Mouse (Mus musculus) liver, postnatal 0 days (tissue): ENCODE measurements around the gene Mmp28. TPM values are rescaled to one million over a fixed set of nuclear protein-coding genes. Genes with fewer than 3 reads are reported as not detected.

ENCODE experiments used
- ATAC-seq: fragments of 200-750 bp; cut with Nextera tagmentation; 2 replicates; pipeline ENCODE4 v1.8.0; 2017; ENCODE audit warnings: mild to moderate bottlenecking, moderate library complexity
- DNase-seq: peaks from one replicate; pipeline ENCODE4 v3.0.0-alpha.2; 2016
- H3K27ac ChIP-seq: fragments of 300-500 bp; sonication (generic); 2 replicates; pipeline ENCODE4 v1.5.1; 2014; ENCODE audit warnings: antibody characterized with exemption, moderate library complexity, mild to moderate bottlenecking, low read depth
- H3K27me3 ChIP-seq: fragments of 300-500 bp; sonication (generic); 2 replicates; pipeline ENCODE4 v1.6.1; 2014; ENCODE audit warnings: low read length, control low read depth, mixed read lengths; ENCODE audit not compliant: insufficient read depth
- H3K36me3 ChIP-seq: fragments of 300-500 bp; sonication (generic); replicated peaks from 2 replicates; pipeline ENCODE4 v1.6.1; 2014; ENCODE audit warnings: mild to moderate bottlenecking, control low read depth, low read length, moderate library complexity, mixed read lengths; ENCODE audit not compliant: insufficient read depth
- H3K4me1 ChIP-seq: fragments of 300-500 bp; sonication (generic); 2 replicates; pipeline ENCODE4 v1.6.1; 2014; ENCODE audit warnings: antibody characterized with exemption, mild to moderate bottlenecking, control low read depth; ENCODE audit not compliant: insufficient read depth
- H3K4me2 ChIP-seq: fragments of 300-500 bp; sonication (generic); 2 replicates; pipeline ENCODE4 v1.6.1; 2014; ENCODE audit warnings: low read depth, mild to moderate bottlenecking, low read length, moderate library complexity, mixed read lengths
- H3K4me3 ChIP-seq: fragments of 300-500 bp; sonication (generic); 2 replicates; pipeline ENCODE4 v1.5.1; 2014; ENCODE audit warnings: low read depth, low read length
- H3K9ac ChIP-seq: fragments of 300-500 bp; sonication (generic); replicated peaks from 2 replicates; pipeline ENCODE4 v1.6.1; 2014; ENCODE audit warnings: mild to moderate bottlenecking, moderate library complexity
- H3K9me3 ChIP-seq: fragments of 300-500 bp; sonication (generic); 2 replicates; pipeline ENCODE4 v1.6.1; 2016; ENCODE audit warnings: mild to moderate bottlenecking, control low read depth, low read length, mixed read lengths
- CTCF ChIP-seq: sonication (generic); IDR thresholded peaks from 2 replicates; pipeline ENCODE4 v1.5.1; 2016; ENCODE audit warnings: antibody characterized with exemption, low read depth
- EP300 ChIP-seq: IDR thresholded peaks from 2 replicates; pipeline ENCODE4 v1.6.1; 2016; ENCODE audit warnings: antibody characterized with exemption, low read depth, mild to moderate bottlenecking
- WGBS: fragments of 180-500 bp; shearing (Covaris S2); extraction: QIAGEN DNeasy Blood & Tissue Kit; methylation state at CpG from one replicate; pipeline ENCODE4 v1.1.7; 2014; ENCODE audit not compliant: insufficient replicate concordance; 5-methylcytosine and 5-hydroxymethylcytosine counted together
- polyA plus RNA-seq: library from polyadenylated mRNA; unstranded; fragments of >200 nt; fragmentation: Nextera tagmentation; extraction: Ambion mirVana; gene quantifications from 2 replicates; pipeline ENCODE4 v1.2.1, GENCODE M21; 2015

Gene Mmp28
- polyA plus RNA-seq, 1 experiment from 2014 or later = 0.20 TPM

GRCm38 (mm10) chr11:83449298-83449697 lies 13.6 kb downstream of the Mmp28 start:
- WGBS = 41% methylated on average over 4 of the region's 4 CpGs
- Histone ChIP-seq H3K4me3 (no peak overlapping the region), H3K9ac (no peak overlapping the region), H3K27me3 (peaks cover 12% of the 10 kb centered on the region; the same call in 1 of the 2 replicates), H3K27ac (no peak overlapping the region), H3K4me1 (peaks cover 15% of the 10 kb centered on the region), H3K4me2 (no peak overlapping the region), H3K36me3 (no peaks in the 10 kb centered on the region), H3K9me3 (no peaks in the 10 kb centered on the region)
- no peak for DNase-seq
- TF ChIP-seq CTCF = no peak
- no peak for TF ChIP-seq EP300
- ATAC-seq = no peak

GRCm38 (mm10) chr11:83448927-83449236 lies 14.0 kb downstream of the Mmp28 start:
- TF ChIP-seq CTCF (no peak), EP300 (no peak)
- no peak overlapping the region for H3K27ac ChIP-seq
- H3K9me3 ChIP-seq = no peaks in the 10 kb centered on the region
- H3K4me2 ChIP-seq = no peak overlapping the region
- peaks cover 15% of the 10 kb centered on the region for H3K4me1 ChIP-seq
- DNase-seq (no peak), ATAC-seq (no peak)
- peaks cover 17% of the 10 kb centered on the region for H3K27me3 ChIP-seq
- no peak overlapping the region for H3K9ac ChIP-seq
- H3K36me3 ChIP-seq = no peaks in the 10 kb centered on the region
- H3K4me3 ChIP-seq = no peak overlapping the region

GRCm38 (mm10) chr11:83448021-83448926 lies 14.6 kb downstream of the Mmp28 start:
- no peak overlapping the region for H3K27ac ChIP-seq
- no peaks in the 10 kb centered on the region for H3K36me3 ChIP-seq
- no peak overlapping the region for H3K9ac ChIP-seq
- no peaks in the 10 kb centered on the region for H3K9me3 ChIP-seq
- H3K27me3 ChIP-seq = peaks cover 23% of the 10 kb centered on the region
- ATAC-seq = peak; percentile 27; the same call in 1 of the 2 replicates
- H3K4me2 ChIP-seq = no peak overlapping the region
- no peak overlapping the region for H3K4me3 ChIP-seq
- WGBS = 51% methylated on average over 16 of the region's 16 CpGs
- TF ChIP-seq EP300 = no peak
- no peak for TF ChIP-seq CTCF
- H3K4me1 ChIP-seq = peaks cover 18% of the 10 kb centered on the region
- DNase-seq = no peak

DNA sequence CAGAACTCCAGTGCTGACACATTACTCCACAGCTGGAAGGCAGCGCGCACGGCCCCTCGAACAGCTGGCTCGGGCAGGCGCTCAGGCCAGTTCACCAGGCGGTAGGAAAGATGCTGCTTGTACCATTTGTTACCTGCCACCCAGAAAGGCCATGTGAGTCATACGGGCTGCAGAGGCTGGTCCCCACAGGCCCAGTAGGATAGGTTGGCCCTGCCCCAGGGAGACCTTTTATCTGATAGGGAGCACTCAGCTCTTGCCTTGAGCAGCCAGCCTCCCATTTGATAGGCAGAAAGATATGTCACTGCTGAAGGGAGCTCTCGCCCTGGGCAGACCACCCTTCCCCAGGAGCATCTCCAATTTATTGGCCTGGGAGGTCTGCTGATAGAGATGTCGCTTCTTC lies 15.3 kb downstream of the Mmp28 start:
- Histone ChIP-seq H3K9me3 (no peaks in the 10 kb centered on the region), H3K27ac (no peak overlapping the region), H3K9ac (no peak overlapping the region), H3K4me1 (peaks cover 18% of the 10 kb centered on the region), H3K4me2 (no peak overlapping the region), H3K4me3 (no peak overlapping the region), H3K36me3 (no peaks in the 10 kb centered on the region), H3K27me3 (peaks cover 29% of the 10 kb centered on the region)
- DNase-seq = no peak
- WGBS = 75% methylated on average over 10 of the region's 10 CpGs
- TF ChIP-seq CTCF (no peak), EP300 (no peak)
- no peak for ATAC-seq

DNA sequence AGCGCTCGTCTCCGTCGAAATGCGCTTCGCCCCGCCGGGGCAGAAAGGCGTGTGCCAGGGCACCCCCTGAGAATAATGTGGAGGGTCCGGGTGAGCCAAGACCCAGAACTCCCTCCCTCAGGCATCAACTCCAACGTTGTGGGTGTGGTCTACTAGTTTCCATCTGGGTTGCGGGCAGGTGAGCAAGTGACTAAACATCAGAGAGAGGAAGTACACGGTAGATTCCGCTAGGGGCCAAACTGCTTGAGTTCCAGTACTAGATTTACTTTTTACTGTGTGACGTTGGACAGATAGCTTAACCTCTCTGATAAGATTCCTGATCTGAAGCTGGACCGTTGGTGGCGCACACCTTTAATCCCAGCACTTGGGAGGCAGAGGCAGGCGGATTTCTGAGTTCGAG lies 17.9 kb downstream of the Mmp28 start:
- no peak overlapping the region for H3K9ac ChIP-seq
- DNase-seq (no peak), ATAC-seq (no peak)
- H3K27me3 ChIP-seq = peaks cover 47% of the 10 kb centered on the region
- H3K4me2 ChIP-seq = peak overlapping the region; percentile 65
- 20% methylated on average over 19 of the region's 19 CpGs for WGBS
- H3K9me3 ChIP-seq = no peaks in the 10 kb centered on the region
- TF ChIP-seq CTCF (no peak), EP300 (no peak)
- H3K36me3 ChIP-seq = no peaks in the 10 kb centered on the region
- no peak overlapping the region for H3K27ac ChIP-seq
- peak overlapping the region; percentile 37 for H3K4me3 ChIP-seq
- H3K4me1 ChIP-seq = peaks cover 18% of the 10 kb centered on the region

- TF ChIP-seq CTCF (no peak), EP300 (no peak)
- no peaks in the 10 kb centered on the region for H3K9me3 ChIP-seq
- H3K27me3 ChIP-seq = peaks cover 47% of the 10 kb centered on the region
- ATAC-seq (no peak), DNase-seq (no peak)
- no peak overlapping the region for H3K4me2 ChIP-seq
- no peak overlapping the region for H3K27ac ChIP-seq
- no peaks in the 10 kb centered on the region for H3K36me3 ChIP-seq
- WGBS = 6% methylated on average over 7 of the region's 7 CpGs
- H3K4me1 ChIP-seq = peaks cover 17% of the 10 kb centered on the region
- no peak overlapping the region for H3K9ac ChIP-seq
- no peak overlapping the region for H3K4me3 ChIP-seq
Measured at GRCm38 (mm10) chr11:83443824-83444223, 19.0 kb downstream of the Mmp28 start.
